Mouse (Mus musculus) layer of hippocampus, adult 11-12 months (tissue): ENCODE measurements at regions not wholly inside any gene's neighbourhood (a gene's known extent, or its start where the extent isn't known, plus 50 kb on each side); places are given as distances from the start of the nearest gene placed in this dataset.
A peak's percentile ranks its signal among the peaks of the same experiment; 100 is the strongest.

ENCODE experiments used
- DNase-seq: peaks from one replicate; pipeline ENCODE4 v3.0.0; 2022; ENCODE audit warnings: low spot score

- no peak for DNase-seq
Observed at GRCm38 (mm10) chr13:59228059-59228830, 356.8 kb downstream of the Agtpbp1 start.

- DNase-seq, result no peak
Observed at GRCm38 (mm10) chr13:59227523-59228058, 357.4 kb downstream of the Agtpbp1 start.

- no peak for DNase-seq
Observed at GRCm38 (mm10) chr13:59220587-59220986, 364.4 kb downstream of the Agtpbp1 start.

- peak; percentile 29 for DNase-seq
Observed at GRCm38 (mm10) chr13:59220156-59220555, 364.9 kb downstream of the Agtpbp1 start.

GRCm38 (mm10) chr13:59216686-59217298 lies 368.2 kb downstream of the Agtpbp1 start:
- no peak for DNase-seq

GRCm38 (mm10) chr13:59212296-59212701 lies 372.7 kb downstream of the Agtpbp1 start:
- peak; percentile 66 for DNase-seq

GRCm38 (mm10) chr13:59210828-59211227 lies 374.2 kb downstream of the Agtpbp1 start:
- DNase-seq, result no peak

- no peak for DNase-seq
Observed at GRCm38 (mm10) chr13:59206186-59206585, 378.8 kb downstream of the Agtpbp1 start.

- no peak for DNase-seq
Observed at GRCm38 (mm10) chr13:59204506-59204905, 380.5 kb downstream of the Agtpbp1 start.

GRCm38 (mm10) chr13:59196311-59196710 lies 388.7 kb downstream of the Agtpbp1 start:
- no peak for DNase-seq

- DNase-seq, result no peak
Observed at GRCm38 (mm10) chr13:59188431-59188830, 382.1 kb downstream of the Ntrk2 start.
